Mouse (Mus musculus) embryonic stem cell, embryonic (primary cell): ENCODE results near the gene Hectd2.

ENCODE experiments used
- CTCF ChIA-PET, 4 experiments: fragments of 300-600 bp in 2 of 4; fragments of 350-600 bp in 2 of 4; sonication (Branson Sonifier 250); formaldehyde crosslinking; loops; one replicate each; lab custom pipeline; 2022; ENCODE audit warnings: inconsistent platforms in 2 of 4; lab: Charles Lee
- POLR2A ChIA-PET, 4 experiments: fragments of 300-600 bp in 2 of 4; fragments of 350-600 bp in 2 of 4; sonication (Branson Sonifier 250); formaldehyde crosslinking; loops; one replicate each; lab custom pipeline; 2022; ENCODE audit warnings: antibody characterized with exemption in 4 of 4, inconsistent platforms in 1 of 4; lab: Charles Lee

Hectd2 gene

DNA sequence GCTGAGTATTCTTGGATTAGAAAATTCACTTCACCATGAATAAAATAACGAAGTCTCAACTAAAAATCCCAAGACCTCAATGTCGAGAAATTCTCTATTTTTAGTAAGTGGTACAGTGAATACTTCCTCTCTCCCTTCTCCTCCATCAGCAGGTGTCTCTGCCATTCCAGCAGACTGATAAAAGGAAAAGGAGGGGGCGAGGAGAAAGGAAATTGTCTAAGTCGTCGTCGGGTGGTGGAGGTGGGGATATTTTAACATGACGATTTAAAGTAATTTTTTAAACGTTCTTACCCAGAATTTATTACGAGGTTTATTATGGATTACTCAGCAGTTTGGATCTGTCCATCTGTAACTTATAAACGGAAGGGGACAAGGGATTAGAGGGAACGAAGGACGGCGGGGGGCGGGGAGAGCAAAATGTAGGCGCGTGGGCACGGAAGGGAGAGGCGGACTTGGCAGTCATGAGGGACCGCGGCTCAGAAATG is 836 bp upstream of the Hectd2 start:
- ChIA-PET POLR2A (interaction anchor here in 2 of 4 experiments (1.0 to 1.2 kb wide), 2 partner anchors 8 to 183 kb away, joined by 3 to 5 read pairs; partner anchors contain the start of gene Ppp1r3c (in 1 of the 2)), CTCF (interaction anchor here in 1 of 4 experiments (0.6 kb wide), 1 partner anchor 265 kb away, joined by 3 read pairs; no protein-coding TSS in a partner anchor)

DNA sequence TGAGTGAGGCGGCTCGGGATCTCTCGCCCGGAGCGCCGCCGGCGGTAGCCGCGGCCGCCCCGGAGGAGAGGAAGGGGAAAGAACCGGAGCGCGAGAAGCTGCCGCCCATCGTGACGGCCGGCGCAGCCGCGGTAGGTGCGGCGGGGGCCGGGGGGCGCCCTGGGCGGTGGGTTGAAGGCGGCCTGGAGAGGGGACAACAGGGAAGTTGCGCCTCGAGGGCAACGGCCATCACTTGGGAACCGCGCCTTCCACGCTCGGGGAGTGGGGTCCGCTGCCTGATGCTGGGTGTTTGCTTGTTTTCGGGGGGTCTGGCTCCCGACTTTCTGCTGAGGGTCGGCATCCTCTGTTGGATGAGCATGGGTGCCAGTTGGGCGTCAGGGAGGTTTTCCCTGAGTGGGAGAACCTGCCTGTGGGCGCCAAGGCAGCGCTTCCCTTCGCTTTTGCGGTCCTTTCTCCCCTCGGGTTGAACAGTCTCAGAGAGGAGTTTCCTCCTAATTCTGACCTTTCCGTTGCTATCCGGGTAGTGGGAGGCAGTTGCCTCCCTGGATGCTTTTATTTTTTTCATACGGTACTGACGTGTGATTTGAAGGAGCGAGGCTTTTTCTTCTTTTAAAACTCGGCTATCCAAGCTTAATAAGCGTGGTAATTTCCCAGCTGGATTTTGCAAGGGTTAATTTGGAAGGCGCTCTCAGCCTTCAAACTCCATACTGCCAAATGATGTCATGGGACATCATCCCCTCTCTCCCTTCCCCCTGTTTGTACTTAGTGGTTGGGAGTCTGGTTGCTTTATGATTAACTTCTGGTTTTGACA is 551 bp downstream of the Hectd2 start:
- ChIA-PET CTCF (interaction anchor here in 1 of 4 experiments (0.5 kb wide), 1 partner anchor 382 kb away, joined by 3 read pairs; no protein-coding TSS in a partner anchor), POLR2A (interaction anchor here in 3 of 4 experiments (0.6 to 1.9 kb wide), 5 partner anchors 10 to 425 kb away, joined by 3 to 10 read pairs (median 3); no protein-coding TSS in a partner anchor)

- ChIA-PET POLR2A (interaction anchor here in 1 of 4 experiments (1.1 to 1.7 kb wide), 2 partner anchors 8 to 108 kb away, joined by 3 to 4 read pairs; no protein-coding TSS in a partner anchor), CTCF (no interaction called here)
Observed at GRCm38 (mm10) chr19:36559331-36559730, 4.9 kb downstream of the Hectd2 start.

GRCm38 (mm10) chr19:36560160-36560559 is 5.7 kb downstream of the Hectd2 start:
- POLR2A ChIA-PET = no interaction called here

DNA sequence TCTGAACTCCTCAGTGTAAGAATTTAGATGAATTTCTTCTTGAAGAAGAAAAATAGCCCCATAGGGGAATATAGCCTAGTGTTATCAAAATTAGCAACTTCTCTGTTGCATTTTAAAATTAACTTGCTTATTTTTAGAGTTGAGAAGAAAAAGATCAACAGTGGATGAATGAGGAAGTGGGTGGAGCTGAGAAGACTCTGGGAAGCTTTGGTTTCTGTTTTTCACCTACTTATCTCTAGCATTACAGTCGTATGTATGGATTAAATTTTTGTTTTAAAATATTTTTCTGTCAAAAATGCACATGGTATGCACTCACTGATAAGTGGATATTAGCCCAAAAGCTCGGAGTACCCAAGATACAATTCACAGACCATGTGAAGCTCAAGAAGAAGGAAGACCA is 6.7 kb downstream of the Hectd2 start:
- ChIA-PET POLR2A (no interaction called here), CTCF (interaction anchor here in 1 of 4 experiments (0.5 kb wide), 1 partner anchor 23 kb away, joined by 3 read pairs; no protein-coding TSS in a partner anchor)

More at GRCm38 (mm10) chr19:36560160-36560559, 5.7 kb downstream of the Hectd2 start:
- CTCF ChIA-PET = no interaction called here

DNA sequence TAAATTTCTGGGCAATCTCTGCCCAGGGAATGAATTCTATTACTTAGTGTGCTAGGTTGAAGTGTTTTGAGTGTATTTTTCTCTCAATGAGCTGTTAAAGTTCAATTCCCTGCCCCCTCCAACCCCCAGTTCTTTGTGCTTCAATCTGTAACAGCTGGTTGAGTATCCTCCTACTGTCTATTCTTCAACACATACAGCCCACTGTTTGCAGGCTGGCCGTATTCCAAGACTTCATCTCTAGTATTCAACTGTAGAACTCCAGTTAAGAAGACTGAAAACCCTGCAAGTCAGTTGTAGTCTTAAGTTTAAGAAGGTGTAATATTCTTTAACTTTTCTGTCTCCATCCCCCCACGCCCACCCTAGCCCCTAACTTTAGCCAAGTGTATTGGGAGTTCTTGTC is 10.0 kb downstream of the Hectd2 start:
- CTCF ChIA-PET = no interaction called here
- POLR2A ChIA-PET = interaction anchor here in 2 of 4 experiments (0.6 kb wide), 3 partner anchors 31 to 365 kb away, joined by 3 to 8 read pairs (median 3); no protein-coding TSS in a partner anchor

DNA sequence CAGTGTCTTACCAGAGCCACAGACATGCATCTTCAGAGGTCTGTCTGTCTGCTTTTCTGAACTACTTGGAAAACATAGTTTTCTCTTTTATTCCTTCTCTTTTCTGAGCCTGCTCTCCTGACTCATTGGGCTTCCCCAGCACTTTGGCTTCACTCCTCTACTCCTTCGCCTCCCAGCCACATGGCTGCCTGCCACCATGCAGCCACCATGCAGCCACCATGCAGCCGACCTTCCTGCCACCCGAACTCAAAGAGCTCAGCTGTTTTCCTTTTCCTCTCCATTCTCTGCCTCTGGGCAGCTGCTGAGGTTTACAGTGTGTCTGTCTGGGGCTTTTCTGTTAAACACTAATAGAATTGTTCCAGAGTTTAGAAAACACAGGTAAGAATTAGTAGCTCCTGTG is 19.5 kb downstream of the Hectd2 start:
- ChIA-PET POLR2A (no interaction called here), CTCF (no interaction called here)

DNA sequence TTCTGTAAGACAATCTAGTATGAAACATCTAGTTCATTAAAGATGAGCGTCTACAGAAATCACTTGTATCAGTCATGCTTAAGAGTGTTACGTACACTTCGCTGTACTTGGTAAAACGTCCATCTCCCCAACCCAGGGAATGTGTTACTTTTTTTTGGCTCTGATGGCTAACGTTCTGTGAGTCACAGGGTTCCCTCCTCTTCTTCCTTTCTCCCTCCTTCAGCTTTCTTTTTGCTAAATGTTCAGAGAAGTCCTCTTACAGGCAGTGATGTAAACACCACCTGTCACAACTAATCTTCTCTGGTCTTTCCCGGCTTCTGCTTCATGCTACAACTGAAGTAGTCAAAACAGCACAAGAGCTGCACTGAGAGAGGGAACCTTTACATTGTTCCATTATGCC is 20.7 kb downstream of the Hectd2 start:
- ChIA-PET POLR2A (no interaction called here), CTCF (no interaction called here)

DNA sequence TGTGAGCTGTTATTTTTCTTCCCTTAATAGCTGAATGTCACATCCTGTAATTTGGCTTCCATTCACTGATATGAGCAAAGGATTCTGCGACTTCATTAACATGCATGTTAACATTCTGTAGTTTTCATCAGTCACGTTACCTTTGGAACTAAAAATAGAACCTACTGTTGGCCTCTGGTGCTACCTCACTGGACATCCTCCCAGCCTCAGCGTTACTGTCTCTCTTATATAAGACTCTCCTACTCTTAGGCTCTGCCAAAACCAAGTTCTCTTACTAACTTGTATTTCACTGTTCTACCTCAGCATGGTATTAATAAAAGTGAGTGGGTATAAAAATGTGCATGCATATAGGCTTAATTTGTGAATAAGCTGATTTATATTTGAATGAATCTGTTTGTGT is 26.4 kb downstream of the Hectd2 start:
- POLR2A ChIA-PET = interaction anchor here in 1 of 4 experiments (1.5 kb wide), 1 partner anchor 156 kb away, joined by 4 read pairs; the partner anchor contains the start of gene Ppp1r3c
- CTCF ChIA-PET = no interaction called here

- ChIA-PET POLR2A (interaction anchor here in 2 of 4 experiments (0.6 to 1.5 kb wide), 2 partner anchors 19 to 155 kb away, joined by 4 to 7 read pairs; partner anchors contain the start of gene Ppp1r3c (in 1 of the 2)), CTCF (interaction anchor here in 1 of 4 experiments (1.2 kb wide), 1 partner anchor 112 kb away, joined by 5 read pairs; no protein-coding TSS in a partner anchor)
Observed at GRCm38 (mm10) chr19:36582116-36582515, 27.7 kb downstream of the Hectd2 start.

DNA sequence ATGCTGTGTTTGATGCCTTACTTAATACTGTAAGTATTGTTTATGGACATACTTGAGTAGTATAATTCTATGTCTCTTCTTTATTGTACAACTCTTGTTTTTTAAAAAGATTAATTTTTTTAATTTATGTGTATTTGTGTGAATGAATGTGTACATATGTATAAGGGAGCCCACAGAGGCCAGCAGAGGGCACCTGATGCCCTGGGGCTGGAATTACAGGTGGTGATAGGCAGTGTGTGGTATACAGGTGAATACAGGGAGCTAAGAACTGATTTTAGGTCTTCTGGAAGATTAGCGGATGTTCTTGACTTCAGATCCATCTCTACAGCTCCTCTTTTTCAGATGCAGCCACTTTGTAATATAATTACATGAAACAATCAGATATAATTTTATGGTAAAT is 31.1 kb downstream of the Hectd2 start:
- POLR2A ChIA-PET = no interaction called here
- CTCF ChIA-PET = interaction anchor here in 1 of 4 experiments (0.8 kb wide), 1 partner anchor 127 kb away, joined by 3 read pairs; no protein-coding TSS in a partner anchor

DNA sequence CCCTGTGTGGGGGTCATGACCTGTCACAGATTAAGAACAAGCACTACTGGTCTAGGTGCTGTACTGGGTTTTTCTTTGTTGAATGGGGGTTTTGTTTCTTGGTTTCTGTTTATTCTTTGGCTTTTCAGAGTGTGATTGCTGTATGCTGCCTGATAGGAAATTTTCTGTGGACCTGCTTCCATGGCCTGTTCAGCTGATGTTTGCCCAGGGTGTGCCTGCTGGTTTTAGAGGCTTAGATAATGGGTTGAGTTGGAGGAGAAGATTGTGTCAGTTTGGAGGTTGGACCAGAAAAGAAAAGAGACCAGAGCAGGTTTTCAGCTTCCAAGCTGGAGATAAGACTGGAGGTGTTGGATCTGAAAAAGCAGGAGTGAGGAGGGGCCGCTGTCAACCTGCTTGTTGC is 40.0 kb downstream of the Hectd2 start:
- ChIA-PET CTCF (interaction anchor here in 1 of 4 experiments (0.6 kb wide), 1 partner anchor 28 kb away, joined by 6 read pairs; no protein-coding TSS in a partner anchor), POLR2A (no interaction called here)

DNA sequence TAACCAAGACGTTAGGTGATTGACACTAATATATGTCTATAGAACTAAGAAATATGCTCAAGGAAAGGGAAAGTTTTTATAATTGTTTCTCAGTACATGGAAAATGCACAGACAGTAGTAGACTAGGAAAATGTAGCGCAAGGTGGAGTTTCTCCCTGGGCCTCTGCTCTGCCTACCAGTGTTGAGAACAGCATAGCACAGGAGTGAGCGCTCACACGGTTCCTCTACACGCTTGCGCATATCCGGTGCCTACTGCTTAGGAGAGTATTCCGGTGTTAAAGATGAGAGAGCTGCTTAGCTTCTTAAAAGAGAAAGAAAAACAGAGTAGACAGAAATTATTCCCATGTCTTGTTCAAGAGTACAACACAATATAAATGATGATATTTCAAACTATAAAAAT is 47.4 kb downstream of the Hectd2 start:
- POLR2A ChIA-PET = no interaction called here
- CTCF ChIA-PET = no interaction called here

- CTCF ChIA-PET = no interaction called here
- POLR2A ChIA-PET = no interaction called here
Observed at GRCm38 (mm10) chr19:36602535-36603312, 48.3 kb downstream of the Hectd2 start.

GRCm38 (mm10) chr19:36606270-36606669 is 51.8 kb downstream of the Hectd2 start:
- ChIA-PET POLR2A (interaction anchor here in 2 of 4 experiments (0.6 to 1.6 kb wide), 3 partner anchors 22 to 660 kb away, joined by 3 read pairs; no protein-coding TSS in a partner anchor), CTCF (interaction anchor here in 2 of 4 experiments (0.6 to 1.9 kb wide), 6 partner anchors 131 to 657 kb away, joined by 3 to 10 read pairs (median 3); no protein-coding TSS in a partner anchor)

- POLR2A ChIA-PET = no interaction called here
- CTCF ChIA-PET = interaction anchor here in 1 of 4 experiments (0.6 kb wide), 1 partner anchor 639 kb away, joined by 4 read pairs; no protein-coding TSS in a partner anchor
Observed at GRCm38 (mm10) chr19:36609229-36609628, 54.8 kb downstream of the Hectd2 start.

DNA sequence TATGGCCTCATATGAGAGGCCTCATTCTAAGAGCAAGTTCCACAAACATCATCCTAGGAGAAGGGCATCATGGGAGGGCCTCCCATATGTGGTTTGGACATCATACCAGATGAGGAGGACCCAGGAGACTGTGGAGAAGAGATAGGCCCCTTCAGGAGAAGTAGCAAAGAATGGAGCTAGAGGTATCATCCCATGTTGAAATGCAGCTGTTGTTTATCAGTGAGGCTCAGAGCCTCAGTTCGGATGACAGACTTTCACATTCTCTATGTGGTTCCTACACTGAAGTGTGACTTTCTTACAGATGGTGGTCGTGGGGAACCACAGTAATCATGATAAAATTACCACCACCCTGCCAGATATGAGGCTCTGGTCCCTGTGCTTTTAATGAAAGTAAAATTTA is 55.9 kb downstream of the Hectd2 start:
- CTCF ChIA-PET = interaction anchor here in 1 of 4 experiments (0.6 kb wide), 1 partner anchor 126 kb away, joined by 7 read pairs; the partner anchor contains the start of gene Ppp1r3c
- POLR2A ChIA-PET = interaction anchor here in 1 of 4 experiments (0.6 kb wide), 1 partner anchor 181 kb away, joined by 4 read pairs; no protein-coding TSS in a partner anchor

DNA sequence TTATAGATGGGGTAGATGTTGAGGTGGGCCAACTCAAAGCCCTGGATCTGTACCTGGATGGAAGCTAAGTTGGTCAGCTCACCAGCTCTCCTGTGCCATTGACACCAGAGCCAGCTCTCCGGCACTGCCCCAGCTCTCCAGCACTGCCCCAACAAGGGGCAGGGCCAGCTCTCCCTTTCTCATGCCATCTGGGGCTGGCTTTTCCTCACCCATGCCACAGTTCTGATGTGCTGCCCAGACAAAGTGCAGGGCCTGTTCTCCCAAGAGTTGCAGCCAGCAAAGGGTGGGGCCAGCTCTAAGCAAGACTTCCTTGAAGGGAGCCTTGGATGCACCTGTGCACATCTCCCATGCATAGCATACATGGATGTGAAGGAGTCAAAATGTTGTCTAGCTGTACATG is 71.5 kb downstream of the Hectd2 start:
- POLR2A ChIA-PET = interaction anchor here in 2 of 4 experiments (0.6 to 1.3 kb wide), 2 partner anchors 111 to 291 kb away, joined by 4 read pairs; partner anchors contain the start of gene Ppp1r3c (in 1 of the 2)

More for the DNA sequence above, 71.5 kb downstream of the Hectd2 start:
- CTCF ChIA-PET = interaction anchor here in 1 of 4 experiments (0.6 kb wide), 1 partner anchor 284 kb away, joined by 3 read pairs; no protein-coding TSS in a partner anchor
